In genomic region chr17:46462226-46462625, GRCm38 (mm10) we compare ENCODE assay signal across 32 mouse cellular contexts. TPM values are rescaled to one million over a fixed set of nuclear protein-coding genes. Genes with fewer than 3 reads are reported as not detected.
DNase-seq lines count a peak whose midpoint lies in the region; ATAC-seq and TF ChIP-seq lines count a peak whose summit lies in the region.
"Had no signal": no experiment of that assay in that cellular context is flagged by ENCODE, and none has a peak within 500 bp of the region (broad histone marks: within the 10 kb centered on the region; RNA-seq: fewer than 3 reads in every experiment).

No protein-coding gene starts in this region.

- H3K4me3 ChIP-seq in liver, adult 2 months (ENCODE audit: insufficient read depth, low read depth, low read length), result no peak overlapping the region
- H3K4me3 ChIP-seq in liver, postnatal 0 days (ENCODE audit: low read depth, low read length), result no peak overlapping the region
- no peak overlapping the region for H3K4me3 ChIP-seq in heart, postnatal 0 days (ENCODE audit: low read depth, low read length)
- H3K4me3 ChIP-seq: embryonic facial prominence, embryonic 12.5 days; forebrain, embryonic 15.5 days; limb, embryonic 13.5 days; liver, embryonic 12.5 days had no signal

- DNase-seq in adrenal gland, postnatal 14 days, result peak; percentile 56
- no peak for DNase-seq in adrenal gland, postnatal 4 days (ENCODE audit: low spot score in 2 of 2)
- DNase-seq in liver, adult 2 months (ENCODE audit: extremely low read depth, low read depth, low spot score), result peak; percentile 95
- no peak for DNase-seq in liver, postnatal 0 days
- DNase-seq in heart, postnatal 0 days (ENCODE audit: low spot score), result peak; percentile 59
- peak; percentile 74 for DNase-seq in heart, postnatal 4 days
- no peak for DNase-seq in cerebellum, postnatal 4 days (ENCODE audit: low spot score in 2 of 2)
- DNase-seq in urinary bladder, postnatal 4 days (ENCODE audit: low spot score in 2 of 2), result no peak
- DNase-seq: cerebellum, adult 9-10 months; cerebellum, postnatal 36 days; embryo, embryonic 11 days; kidney, adult 9 months; kidney, postnatal 10 days; lung, adult 18-20 months; midbrain, embryonic 14.5 days; thymus, adult 2 months; thymus, postnatal 36 days had no signal

- 27% methylated on average over 5 of the region's 5 CpGs for WGBS in liver, adult 2 months
- WGBS in liver, postnatal 0 days (ENCODE audit: insufficient replicate concordance), result 64% methylated on average over 5 of the region's 5 CpGs
- 33% methylated on average over 5 of the region's 5 CpGs for WGBS in heart, postnatal 0 days

- H3K36me3 ChIP-seq in liver, adult 2 months (ENCODE audit: control insufficient read depth, insufficient read depth, low read length), result no peaks in the 10 kb centered on the region
- H3K36me3 ChIP-seq in liver, postnatal 0 days (replicated peaks; ENCODE audit: insufficient read depth, low read length), result no peaks in the 10 kb centered on the region
- no peaks in the 10 kb centered on the region for H3K36me3 ChIP-seq in heart, postnatal 0 days (replicated peaks; ENCODE audit: control insufficient read depth, insufficient read depth, low read length)
- H3K36me3 ChIP-seq: embryonic facial prominence, embryonic 12.5 days; limb, embryonic 13.5 days; liver, embryonic 12.5 days had no signal

- H3K4me1 ChIP-seq in liver, adult 2 months (ENCODE audit: control insufficient read depth, insufficient read depth, low read length), result peaks cover 14% of the 10 kb centered on the region
- peaks cover 3% of the 10 kb centered on the region; the same call in 1 of the 2 replicates for H3K4me1 ChIP-seq in liver, postnatal 0 days (ENCODE audit: insufficient read depth)
- peaks cover 34% of the 10 kb centered on the region for H3K4me1 ChIP-seq in heart, postnatal 0 days (ENCODE audit: control insufficient read depth, insufficient read depth)

- H3K9ac ChIP-seq in liver, adult 2 months (ENCODE audit: low read depth, low read length), result 0 out of 2 replicates have a peak overlapping the region, but pooled peaks have one; percentile 20
- H3K9ac ChIP-seq in liver, postnatal 0 days (replicated peaks), result no peak overlapping the region
- no peak overlapping the region for H3K9ac ChIP-seq in heart, postnatal 0 days (replicated peaks; ENCODE audit: low read depth, low read length)
- H3K9ac ChIP-seq: embryonic facial prominence, embryonic 12.5 days; forebrain, embryonic 15.5 days; hindbrain, embryonic 14.5 days; limb, embryonic 13.5 days; liver, embryonic 12.5 days had no signal

- H3K79me2 ChIP-seq in liver, adult 2 months (ENCODE audit: control insufficient read depth, insufficient read depth, low read length), result no peaks in the 10 kb centered on the region

- no peak overlapping the region for H3K4me2 ChIP-seq in liver, postnatal 0 days (ENCODE audit: low read depth, low read length)
- no peak overlapping the region for H3K4me2 ChIP-seq in heart, postnatal 0 days (ENCODE audit: low read depth, low read length)
- H3K4me2 ChIP-seq: embryonic facial prominence, embryonic 12.5 days; forebrain, embryonic 15.5 days; hindbrain, embryonic 14.5 days; limb, embryonic 13.5 days; liver, embryonic 12.5 days had no signal

- 0 out of 2 replicates have a peak, but pooled peaks have one; percentile 7 for TF ChIP-seq POLR2A in liver, adult 2 months (IDR thresholded peaks at IDR 0.05; ENCODE audit: extremely low read depth, insufficient read depth, low read length)

- no peaks in the 10 kb centered on the region for H3K27me3 ChIP-seq in liver, adult 2 months (ENCODE audit: control insufficient read depth, insufficient read depth, low read length)
- H3K27me3 ChIP-seq in liver, postnatal 0 days (ENCODE audit: insufficient read depth, low read length), result peaks cover 37% of the 10 kb centered on the region
- peaks cover 23% of the 10 kb centered on the region for H3K27me3 ChIP-seq in heart, postnatal 0 days (ENCODE audit: control insufficient read depth, insufficient read depth, low read length)
- H3K27me3 ChIP-seq: forebrain, embryonic 15.5 days had no signal

- TF ChIP-seq CTCF in liver, adult 2 months (IDR thresholded peaks at IDR 0.05; ENCODE audit: low read depth, low read length), result no peak
- TF ChIP-seq CTCF in liver, postnatal 0 days (IDR thresholded peaks at IDR 0.05; ENCODE audit: low read depth), result no peak
- no peak for TF ChIP-seq CTCF in heart, postnatal 0 days (IDR thresholded peaks at IDR 0.05; ENCODE audit: low read depth)

- H3K9me3 ChIP-seq in liver, postnatal 0 days (ENCODE audit: low read length), result no peaks in the 10 kb centered on the region
- H3K9me3 ChIP-seq in heart, postnatal 0 days (replicated peaks; ENCODE audit: control insufficient read depth, low read length), result no peaks in the 10 kb centered on the region
- H3K9me3 ChIP-seq: embryonic facial prominence, embryonic 12.5 days; forebrain, embryonic 15.5 days; limb, embryonic 13.5 days; liver, embryonic 12.5 days had no signal

- ATAC-seq in liver, postnatal 0 days, result no peak; the same call in 1 of the 2 replicates
- ATAC-seq in heart, postnatal 0 days (ENCODE audit: insufficient read depth, low read depth), result peak; percentile 56
- ATAC-seq: forebrain, embryonic 15.5 days; intestine, postnatal 0 days; liver, embryonic 12.5 days; lung, postnatal 0 days; Patski had no signal

- peak overlapping the region; percentile 65 for H3K27ac ChIP-seq in liver, adult 2 months (replicated peaks; ENCODE audit: insufficient read depth, low read depth, low read length)
- no peak overlapping the region for H3K27ac ChIP-seq in liver, postnatal 0 days (ENCODE audit: low read depth)
- H3K27ac ChIP-seq in heart, postnatal 0 days (ENCODE audit: low read depth), result peak overlapping the region; percentile 41; the same call in 1 of the 2 replicates
- H3K27ac ChIP-seq: embryonic facial prominence, embryonic 12.5 days; forebrain, embryonic 15.5 days; hindbrain, embryonic 14.5 days; limb, embryonic 13.5 days; liver, embryonic 12.5 days; macrophage had no signal

- no peak for TF ChIP-seq EP300 in liver, postnatal 0 days (IDR thresholded peaks at IDR 0.05; ENCODE audit: low read depth)
- no peak for TF ChIP-seq EP300 in heart, postnatal 0 days (IDR thresholded peaks at IDR 0.05; ENCODE audit: low read depth)

RNA-seq across cellular contexts. Expression of gene Slc22a7, which starts 24.0 kb away (rescaled TPM):
- 0.49 and 14.3 TPM in 2 replicates for total RNA-seq in adrenal gland, postnatal 14 days (2021)
- 1 to 10 TPM in 1 of 2 experiments, under 1 TPM in 1; 0.14 to 4.0 TPM for total RNA-seq in adrenal gland, postnatal 4 days (2021)
- total RNA-seq in liver, adult 2 months (2014; rRNA removed), result 10.3 and 27.9 TPM in 2 replicates
- polyA plus RNA-seq in liver, adult 2 months (2012; rRNA removed), result 46.8 and 47.9 TPM in 2 replicates
- polyA plus RNA-seq in liver, postnatal 0 days (2015; fragmentation: Nextera tagmentation; extraction: Ambion mirVana), result 0.18 and 0.34 TPM in 2 replicates
- not detected in 2 replicates for total RNA-seq in heart, postnatal 0 days (2014; rRNA removed; ENCODE audit: low replicate concordance)
- polyA plus RNA-seq in heart, postnatal 0 days (2015; fragmentation: Nextera tagmentation; extraction: Ambion mirVana), result not detected in 2 replicates
- not detected for total RNA-seq in heart, postnatal 4 days (2021)
- total RNA-seq: hematopoietic stem cell, adult 5-6 weeks; megakaryocyte-erythroid progenitor cell, adult 5-6 weeks; MEL; monocyte, adult 5-6 weeks had no signal
- polyA plus RNA-seq: embryonic facial prominence, embryonic 12.5 days; hindbrain, embryonic 14.5 days; intestine, postnatal 0 days; large intestine, adult 2 months; limb, embryonic 13.5 days; liver, embryonic 12.5 days; lung, postnatal 0 days; macrophage; midbrain, embryonic 14.5 days; neural tube, embryonic 14.5 days; Patski had no signal

RNA-seq across cellular contexts. Expression of gene Ttbk1, which starts 25.2 kb away (rescaled TPM):
- total RNA-seq in adrenal gland, postnatal 14 days (2021), result 0.78 and 1.4 TPM in 2 replicates
- 1 to 10 TPM; 2.4 to 3.7 TPM for total RNA-seq in adrenal gland, postnatal 4 days (2021)
- 0.07 and 0.18 TPM in 2 replicates for total RNA-seq in liver, adult 2 months (2014; rRNA removed)
- 0.15 and 0.22 TPM in 2 replicates for polyA plus RNA-seq in liver, adult 2 months (2012; rRNA removed)
- not detected in 2 replicates for polyA plus RNA-seq in liver, postnatal 0 days (2015; fragmentation: Nextera tagmentation; extraction: Ambion mirVana)
- total RNA-seq in heart, postnatal 0 days (2014; rRNA removed; ENCODE audit: low replicate concordance), result 0.31 and 0.80 TPM in 2 replicates
- polyA plus RNA-seq in heart, postnatal 0 days (2015; fragmentation: Nextera tagmentation; extraction: Ambion mirVana), result 0.04 TPM in 2 replicates
- under 1 TPM; 0.33 to 0.45 TPM for total RNA-seq in heart, postnatal 4 days (2021)
- total RNA-seq: MEL had no signal
- polyA plus RNA-seq: macrophage had no signal

RNA-seq across cellular contexts. Expression of gene Crip3, which starts 33.5 kb away (rescaled TPM):
- total RNA-seq in adrenal gland, postnatal 14 days (2021), result 1.1 and 1.2 TPM in 2 replicates
- total RNA-seq in adrenal gland, postnatal 4 days (2021), result 1 to 10 TPM; 1.6 to 2.0 TPM
- total RNA-seq in liver, adult 2 months (2014; rRNA removed), result not detected in 2 replicates
- polyA plus RNA-seq in liver, adult 2 months (2012; rRNA removed), result 0.70 and 1.4 TPM in 2 replicates
- polyA plus RNA-seq in liver, postnatal 0 days (2015; fragmentation: Nextera tagmentation; extraction: Ambion mirVana), result not detected in 2 replicates
- 1.5 TPM in 1 of 2 replicates, not detected in the other for total RNA-seq in heart, postnatal 0 days (2014; rRNA removed; ENCODE audit: low replicate concordance)
- 0.48 and 1.00 TPM in 2 replicates for polyA plus RNA-seq in heart, postnatal 0 days (2015; fragmentation: Nextera tagmentation; extraction: Ambion mirVana)
- total RNA-seq in heart, postnatal 4 days (2021), result under 1 TPM; 0.36 to 0.52 TPM
- total RNA-seq: hematopoietic stem cell, adult 5-6 weeks; megakaryocyte-erythroid progenitor cell, adult 5-6 weeks; MEL; monocyte, adult 5-6 weeks had no signal
- polyA plus RNA-seq: macrophage, Patski had no signal

RNA-seq across cellular contexts. Expression of gene Dnph1, which starts 34.3 kb away (rescaled TPM):
- total RNA-seq in adrenal gland, postnatal 14 days (2021), result 5.3 and 7.8 TPM in 2 replicates
- total RNA-seq in adrenal gland, postnatal 4 days (2021), result 1 to 10 TPM; 9.2 to 9.3 TPM
- 6.6 and 9.0 TPM in 2 replicates for total RNA-seq in liver, adult 2 months (2014; rRNA removed)
- polyA plus RNA-seq in liver, adult 2 months (2012; rRNA removed), result 13.1 and 13.3 TPM in 2 replicates
- 7.4 and 8.6 TPM in 2 replicates for polyA plus RNA-seq in liver, postnatal 0 days (2015; fragmentation: Nextera tagmentation; extraction: Ambion mirVana)
- total RNA-seq in heart, postnatal 0 days (2014; rRNA removed; ENCODE audit: low replicate concordance), result 7.0 and 16.0 TPM in 2 replicates
- 9.1 and 10.0 TPM in 2 replicates for polyA plus RNA-seq in heart, postnatal 0 days (2015; fragmentation: Nextera tagmentation; extraction: Ambion mirVana)
- total RNA-seq in heart, postnatal 4 days (2021), result 10 to 100 TPM in 1 of 2 experiments, 1 to 10 TPM in 1; 9.5 to 10.2 TPM
- total RNA-seq: monocyte, adult 5-6 weeks had no signal

Comparison
In these comparisons a context has a peak if more than half of its experiments do, and no peak if none do; other contexts are left out.
1. DNase-seq: peak in adrenal gland, postnatal 14 days (single experiment), liver, adult 2 months (single experiment), heart, postnatal 0 days (single experiment) and heart, postnatal 4 days (single experiment); none in adrenal gland, postnatal 4 days (0 of 2), liver, postnatal 0 days (single experiment), cerebellum, postnatal 4 days (0 of 2) and urinary bladder, postnatal 4 days (0 of 2).